Mouse (Mus musculus): ENCODE data around the gene Npat.
A peak's percentile ranks its signal among the peaks of the same experiment; 100 is the strongest.

Gene Npat

DNA sequence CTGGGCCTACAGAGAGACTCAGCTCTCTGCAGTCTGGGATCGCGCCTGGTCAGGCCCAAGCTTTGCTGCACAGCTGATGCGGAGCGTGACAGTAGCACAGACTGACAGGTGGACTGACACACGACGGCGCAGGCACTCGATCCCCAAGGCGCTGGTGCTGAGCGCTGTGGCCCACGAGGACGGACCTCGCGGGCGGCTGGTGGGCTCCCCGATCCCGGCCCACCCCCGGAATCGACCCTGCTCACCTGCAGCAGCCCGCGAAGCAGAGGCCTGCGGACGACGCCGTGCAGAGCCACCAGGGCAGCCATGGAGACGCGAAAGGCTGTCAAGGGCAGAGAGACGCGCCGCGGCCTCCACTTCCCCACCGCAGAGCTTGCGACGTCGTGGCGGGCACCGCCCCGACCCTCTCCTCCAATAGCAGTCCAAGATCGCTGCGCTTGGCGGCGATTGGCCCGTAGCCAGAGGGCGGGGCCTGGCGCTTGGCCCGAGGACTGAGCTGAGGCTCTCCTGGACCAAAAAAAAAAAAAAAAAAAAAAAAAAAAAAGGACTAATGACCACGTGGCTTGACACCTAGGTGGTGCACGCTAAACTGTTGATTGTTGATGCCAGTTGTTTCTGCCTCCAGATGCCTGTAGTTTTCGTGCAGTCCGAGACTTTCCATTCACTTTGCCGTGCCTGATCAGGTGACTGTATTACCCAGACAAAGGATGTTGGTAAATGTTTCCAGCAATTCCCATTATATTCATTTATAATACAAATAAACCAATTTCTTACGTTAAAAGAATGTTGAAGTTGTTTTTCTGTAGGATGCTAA, 73.3 kb downstream of the Npat start, which contains the start of gene Acat1:
TSS of gene Acat1 (minus strand) at position 415 of the 814 bp plus-strand sequence.
- DNase-seq (ENCODE audit: low spot score in 2 of 2) = peak; percentile 89

DNA sequence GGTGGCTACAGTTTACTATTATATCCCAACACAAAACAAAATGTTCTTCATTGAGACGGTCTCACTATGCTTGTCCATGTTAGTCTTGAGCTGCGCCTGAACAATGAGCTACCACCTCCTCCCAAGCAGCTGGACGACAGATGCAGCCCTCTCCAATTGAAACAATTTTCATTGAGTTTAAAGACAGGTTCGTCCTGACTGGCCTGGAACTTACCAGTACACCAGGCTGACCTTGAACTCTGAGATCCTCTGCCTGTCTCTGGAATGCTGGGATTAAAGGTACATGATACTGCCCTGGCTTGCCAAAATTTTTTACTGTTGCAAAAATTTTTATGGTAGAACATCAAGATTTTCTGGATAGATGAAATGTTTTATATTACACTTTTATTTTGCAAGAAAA, 77.4 kb downstream of the Npat start:
- DNase-seq (ENCODE audit: low spot score in 2 of 2) = no peak

DNA sequence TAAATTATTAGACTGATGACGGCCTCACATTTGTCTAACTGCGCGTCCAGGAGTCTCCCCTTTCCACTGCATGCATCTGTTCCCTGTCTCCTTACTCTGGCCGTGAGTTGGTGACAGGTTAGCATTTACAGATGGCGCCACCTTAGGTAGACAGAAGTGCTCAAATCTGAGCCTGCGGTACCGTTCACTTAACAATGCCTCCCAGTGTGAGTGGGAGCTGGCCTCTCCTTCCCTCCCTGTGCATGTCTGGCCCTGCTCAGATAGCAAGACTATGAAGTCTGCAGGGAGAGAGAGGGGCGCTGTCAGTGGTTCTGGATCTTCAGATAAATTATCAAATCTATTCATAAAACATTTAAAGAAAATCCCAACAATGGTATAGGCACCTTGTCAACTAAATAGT, 78.4 kb downstream of the Npat start:
- DNase-seq (ENCODE audit: low spot score in 2 of 2) = no peak

Measured in frontal cortex, postnatal 10 days (tissue).